Mouse (Mus musculus): ENCODE measurements around the gene Mrpl23.

- TF ChIP-seq CTCF (IDR thresholded peaks at IDR 0.05; ENCODE audit: extremely low read depth, insufficient read depth, low read length) (peak; percentile 48), POLR2A (IDR thresholded peaks at IDR 0.05; ENCODE audit: extremely low read depth, insufficient read depth, low read length) (peak; percentile 30; the same call in 1 of the 2 replicates)
These were observed 771 bp downstream of the Mrpl23 start for GRCm38 (mm10) chr7:142533059-142533855.

Measured in cortical plate, adult 2 months (tissue).